Mouse (Mus musculus) liver, embryonic 15.5 days (tissue): Measurements from ENCODE around the gene Kmo. TPM values are rescaled to one million over a fixed set of nuclear protein-coding genes. Genes with fewer than 3 reads are reported as not detected.

ENCODE experiments used
- ATAC-seq: fragments of 200-750 bp; cut with Nextera tagmentation; 2 replicates; pipeline ENCODE4 v1.8.0; 2017; ENCODE audit warnings: moderate number of reproducible peaks, mild to moderate bottlenecking, moderate library complexity; ENCODE audit not compliant: insufficient read depth
- H3K27ac ChIP-seq: fragments of 300-500 bp; sonication (generic); replicated peaks from 2 replicates; pipeline ENCODE4 v1.5.1; 2015; ENCODE audit warnings: mild to moderate bottlenecking, inconsistent platforms
- H3K27me3 ChIP-seq: fragments of 300-500 bp; sonication (generic); 2 replicates; pipeline ENCODE4 v1.6.1; 2015; ENCODE audit warnings: mild to moderate bottlenecking, inconsistent platforms
- H3K36me3 ChIP-seq: fragments of 300-500 bp; sonication (generic); replicated peaks from 2 replicates; pipeline ENCODE4 v1.6.1; 2015; ENCODE audit warnings: moderate library complexity, mild to moderate bottlenecking, inconsistent platforms
- H3K4me1 ChIP-seq: fragments of 300-500 bp; sonication (generic); replicated peaks from 2 replicates; pipeline ENCODE4 v1.6.1; 2015; ENCODE audit warnings: inconsistent platforms
- H3K4me2 ChIP-seq: fragments of 300-500 bp; sonication (generic); 2 replicates; pipeline ENCODE4 v1.6.1; 2015; ENCODE audit warnings: moderate library complexity, mild to moderate bottlenecking, inconsistent platforms
- H3K4me3 ChIP-seq: fragments of 300-500 bp; sonication (generic); replicated peaks from 2 replicates; pipeline ENCODE4 v1.5.1; 2015; ENCODE audit warnings: mild to moderate bottlenecking, inconsistent platforms
- H3K9ac ChIP-seq: fragments of 300-500 bp; sonication (generic); 2 replicates; pipeline ENCODE4 v1.6.1; 2015; ENCODE audit warnings: moderate library complexity, mild to moderate bottlenecking, inconsistent platforms
- H3K9me3 ChIP-seq: fragments of 300-500 bp; sonication (generic); replicated peaks from 2 replicates; pipeline ENCODE4 v1.6.1; 2016; ENCODE audit warnings: inconsistent platforms
- WGBS: fragments of 180-500 bp; shearing (Covaris S2); methylation state at CpG from one replicate; pipeline ENCODE4 v1.1.7; 2015; ENCODE audit warnings: mixed read lengths; ENCODE audit not compliant: insufficient replicate concordance; 5-methylcytosine and 5-hydroxymethylcytosine counted together
- polyA plus RNA-seq: library from polyadenylated mRNA; unstranded; fragments of >200 nt; fragmentation: Nextera tagmentation; extraction: Ambion mirVana; gene quantifications from 2 replicates; pipeline ENCODE4 v1.2.1, GENCODE M21; 2015

Gene Kmo
- polyA plus RNA-seq, 1 experiment from 2014 or later: 12.0 TPM

DNA sequence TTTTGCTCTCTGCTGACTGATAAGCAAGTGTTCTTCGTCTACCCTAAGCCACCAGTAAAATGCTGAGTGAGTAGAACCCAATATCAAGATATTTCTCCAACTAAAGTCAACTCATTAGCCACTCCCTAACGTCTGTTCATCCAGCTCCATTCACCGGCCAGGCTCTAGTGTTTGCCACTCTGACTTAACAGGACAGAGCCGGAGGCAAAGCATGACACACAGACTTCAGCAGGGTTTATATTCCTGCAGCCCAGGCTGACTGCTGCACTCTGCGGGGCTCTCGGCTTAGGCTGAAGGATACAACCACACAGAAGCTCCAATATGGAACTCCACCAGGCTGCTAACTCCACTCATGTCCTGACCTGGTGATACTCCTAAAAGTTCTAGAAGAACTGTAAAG lies 12.9 kb upstream of the Kmo start:
- no peak overlapping the region for H3K27ac ChIP-seq
- peaks cover 81% of the 10 kb centered on the region for H3K36me3 ChIP-seq
- no peak overlapping the region for H3K9ac ChIP-seq

GRCm38 (mm10) chr1:175607838-175608585 lies 12.2 kb upstream of the Kmo start:
- Histone ChIP-seq H3K27me3 (no peaks in the 10 kb centered on the region), H3K36me3 (peaks cover 78% of the 10 kb centered on the region), H3K4me3 (no peak overlapping the region), H3K9me3 (no peaks in the 10 kb centered on the region), H3K4me1 (peaks cover 2% of the 10 kb centered on the region; the same call in 1 of the 2 replicates), H3K9ac (no peak overlapping the region), H3K4me2 (no peak overlapping the region), H3K27ac (0 out of 2 replicates have a peak overlapping the region, but pooled peaks have one; percentile 14)
- ATAC-seq: peak; percentile 87
- WGBS: 75% methylated on average over 18 of the region's 18 CpGs

More for the DNA sequence above, 12.9 kb upstream of the Kmo start:
- ATAC-seq: peak; percentile 10; the same call in 1 of the 2 replicates
- Histone ChIP-seq H3K4me3 (no peak overlapping the region), H3K4me2 (no peak overlapping the region), H3K27me3 (no peaks in the 10 kb centered on the region), H3K4me1 (peaks cover 2% of the 10 kb centered on the region; the same call in 1 of the 2 replicates), H3K9me3 (no peaks in the 10 kb centered on the region)
- 66% methylated on average over 6 of the region's 6 CpGs for WGBS

DNA sequence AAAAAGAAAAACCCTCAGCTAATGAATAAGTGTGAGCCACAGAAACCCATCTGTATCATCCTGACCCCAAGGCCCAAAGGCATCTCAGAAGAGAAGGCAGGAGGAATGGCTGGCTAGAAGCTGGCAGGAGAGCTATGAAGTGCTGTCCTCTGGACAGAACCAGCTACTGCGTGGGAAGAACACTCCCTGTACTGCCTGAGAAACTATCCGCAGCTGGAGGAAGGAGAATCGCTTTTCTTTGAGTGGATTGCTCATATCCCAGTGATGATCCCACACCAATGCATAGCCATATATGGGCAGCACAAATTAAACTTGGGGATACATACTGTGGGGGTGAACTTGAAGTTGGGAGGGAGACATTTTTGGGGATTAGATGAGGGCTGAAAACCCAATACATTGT lies 11.5 kb upstream of the Kmo start:
- WGBS: 83% methylated on average over 3 of the region's 3 CpGs
- no peaks in the 10 kb centered on the region for H3K27me3 ChIP-seq

GRCm38 (mm10) chr1:175614992-175615391 lies 5.2 kb upstream of the Kmo start:
- H3K4me3 ChIP-seq: no peak overlapping the region
- H3K4me2 ChIP-seq: no peak overlapping the region
- no peaks in the 10 kb centered on the region for H3K27me3 ChIP-seq
- no peak for ATAC-seq
- H3K4me1 ChIP-seq: no peaks in the 10 kb centered on the region
- WGBS: 83% methylated on average over 9 of the region's 9 CpGs
- peaks cover 65% of the 10 kb centered on the region for H3K36me3 ChIP-seq
- H3K27ac ChIP-seq: no peak overlapping the region
- no peaks in the 10 kb centered on the region for H3K9me3 ChIP-seq
- H3K9ac ChIP-seq: no peak overlapping the region

More for the DNA sequence above, 11.5 kb upstream of the Kmo start:
- Histone ChIP-seq H3K9me3 (no peaks in the 10 kb centered on the region), H3K4me1 (peaks cover 2% of the 10 kb centered on the region; the same call in 1 of the 2 replicates), H3K9ac (no peak overlapping the region), H3K4me2 (no peak overlapping the region), H3K36me3 (peaks cover 74% of the 10 kb centered on the region), H3K27ac (peak overlapping the region; percentile 14; the same call in 1 of the 2 replicates), H3K4me3 (no peak overlapping the region)
- ATAC-seq: no peak

- Histone ChIP-seq H3K4me2 (no peak overlapping the region), H3K4me1 (peaks cover 11% of the 10 kb centered on the region), H3K36me3 (peaks cover 6% of the 10 kb centered on the region; the same call in 1 of the 2 replicates), H3K9me3 (no peaks in the 10 kb centered on the region), H3K27me3 (no peaks in the 10 kb centered on the region), H3K4me3 (no peak overlapping the region), H3K27ac (no peak overlapping the region), H3K9ac (no peak overlapping the region)
- WGBS: 74% methylated on average over 6 of the region's 6 CpGs
- ATAC-seq: no peak
These were observed 3.5 kb downstream of the Kmo start for GRCm38 (mm10) chr1:175623656-175624055.

- ATAC-seq: peak; percentile 99
- H3K4me2 ChIP-seq: peak within 1 kb of the TSS; percentile 95
- under 1% methylated on average over 58 of the region's 58 CpGs for WGBS
These were observed 5.2 kb downstream of the Kmo start, which contains the start of gene Fh1 for GRCm38 (mm10) chr1:175625257-175625879. Gene Fh1, minus strand, starts transcription at chr1:175625635.

GRCm38 (mm10) chr1:175625990-175626692 lies 6.0 kb downstream of the Kmo start:
- Histone ChIP-seq H3K27ac (peak overlapping the region; percentile 78), H3K27me3 (no peaks in the 10 kb centered on the region), H3K4me3 (peak overlapping the region; percentile 83), H3K4me1 (peaks cover 13% of the 10 kb centered on the region), H3K9ac (peak overlapping the region; percentile 43; the same call in 1 of the 2 replicates), H3K4me2 (peak overlapping the region; percentile 95), H3K9me3 (no peaks in the 10 kb centered on the region), H3K36me3 (no peaks in the 10 kb centered on the region)
- WGBS: 22% methylated on average over 1 of the region's 1 CpGs
- peak; percentile 54 for ATAC-seq

More at GRCm38 (mm10) chr1:175625257-175625879, 5.2 kb downstream of the Kmo start, which contains the start of gene Fh1:
- H3K9ac ChIP-seq: peak within 1 kb of the TSS; percentile 80
- H3K4me3 ChIP-seq: peak within 1 kb of the TSS; percentile 83
- no peaks in the 10 kb centered on the region for H3K9me3 ChIP-seq
- no peaks in the 10 kb centered on the region for H3K27me3 ChIP-seq
- peak within 1 kb of the TSS; percentile 82 for H3K27ac ChIP-seq
- no peaks in the 10 kb centered on the region for H3K36me3 ChIP-seq
- H3K4me1 ChIP-seq: peaks cover 11% of the 10 kb centered on the region

DNA sequence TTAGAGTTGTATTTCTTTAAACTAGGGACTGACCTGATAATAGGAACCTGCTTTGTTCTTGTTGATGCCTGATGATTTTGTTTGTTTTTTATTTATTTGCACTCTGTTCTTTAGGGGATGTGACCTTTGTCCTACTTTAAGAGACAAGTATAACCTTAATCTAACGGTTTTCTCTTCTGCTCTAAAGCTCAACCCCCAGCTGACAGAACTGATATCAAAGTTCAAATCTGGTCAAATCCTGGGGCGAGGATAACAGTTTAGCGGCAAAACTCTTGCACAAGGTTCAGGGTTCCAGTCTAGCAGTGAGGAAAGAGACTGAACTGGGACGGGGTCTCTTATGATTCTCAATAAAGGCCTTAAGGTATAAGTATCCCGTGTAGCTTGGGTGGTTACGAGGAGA lies 9.1 kb downstream of the Kmo start:
- WGBS: 59% methylated on average over 6 of the region's 6 CpGs
- Histone ChIP-seq H3K4me2 (no peak overlapping the region), H3K4me3 (no peak overlapping the region), H3K4me1 (peaks cover 14% of the 10 kb centered on the region), H3K9me3 (no peaks in the 10 kb centered on the region), H3K9ac (no peak overlapping the region), H3K27me3 (no peaks in the 10 kb centered on the region), H3K36me3 (no peaks in the 10 kb centered on the region), H3K27ac (no peak overlapping the region)
- no peak for ATAC-seq

DNA sequence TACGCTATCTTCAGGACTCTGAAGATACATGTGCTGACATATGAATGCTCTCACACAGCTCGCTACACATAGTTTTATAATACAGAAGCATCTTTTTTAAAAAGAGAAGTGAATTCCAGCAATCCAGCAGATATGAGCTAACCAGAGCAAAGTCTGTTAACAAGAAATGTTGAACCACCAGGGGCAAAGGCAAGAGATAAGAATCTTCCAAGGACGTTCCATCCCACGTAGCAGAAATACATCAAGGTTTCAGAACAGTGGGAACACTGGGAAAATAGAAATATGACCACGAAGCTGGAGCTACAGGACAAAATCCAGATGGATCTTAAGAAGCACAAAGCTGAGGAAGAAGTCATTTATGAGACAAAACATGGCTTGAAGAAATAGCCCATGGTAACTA lies 10.2 kb downstream of the Kmo start:
- no peak overlapping the region for H3K9ac ChIP-seq
- H3K4me2 ChIP-seq: no peak overlapping the region
- no peaks in the 10 kb centered on the region for H3K36me3 ChIP-seq
- no peaks in the 10 kb centered on the region for H3K9me3 ChIP-seq
- peaks cover 5% of the 10 kb centered on the region; the same call in 1 of the 2 replicates for H3K4me1 ChIP-seq
- H3K27ac ChIP-seq: no peak overlapping the region
- no peak for ATAC-seq
- 58% methylated on average over 5 of the region's 5 CpGs for WGBS
- H3K27me3 ChIP-seq: no peaks in the 10 kb centered on the region
- no peak overlapping the region for H3K4me3 ChIP-seq

DNA sequence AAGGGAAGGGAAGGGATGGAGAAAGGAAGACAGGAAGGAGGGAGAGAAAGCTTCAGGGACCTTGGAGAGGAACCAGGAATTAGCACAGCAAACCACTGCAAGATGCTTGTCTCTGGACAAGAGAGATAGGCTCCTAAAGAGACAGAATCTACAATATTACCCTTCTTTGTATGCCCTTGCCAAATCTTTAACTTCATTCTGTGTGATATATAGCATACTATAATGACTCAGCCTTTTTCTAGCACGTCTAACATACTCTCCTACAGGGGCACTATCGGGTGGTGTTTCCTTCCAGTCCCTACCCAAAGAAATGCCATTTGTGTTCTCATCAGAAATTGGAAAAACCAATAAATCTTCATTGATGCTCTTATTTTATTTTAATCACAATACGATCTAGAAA lies 10.9 kb downstream of the Kmo start:
- Histone ChIP-seq H3K36me3 (no peaks in the 10 kb centered on the region), H3K27ac (0 out of 2 replicates have a peak overlapping the region, but pooled peaks have one; percentile 49), H3K4me3 (no peak overlapping the region), H3K27me3 (no peaks in the 10 kb centered on the region), H3K4me1 (peaks cover 5% of the 10 kb centered on the region; the same call in 1 of the 2 replicates), H3K9ac (no peak overlapping the region), H3K4me2 (no peak overlapping the region), H3K9me3 (no peaks in the 10 kb centered on the region)
- no peak for ATAC-seq
- WGBS: 38% methylated on average over 3 of the region's 3 CpGs
